Mouse (Mus musculus): ENCODE data around the gene Arhgef11. TPM values are rescaled to one million over a fixed set of nuclear protein-coding genes. Genes with fewer than 3 reads are reported as not detected.
"Not testable (repeated sequence)": the region's sequence is repeated elsewhere in the genome, so short reads cannot be mapped to it uniquely, and the experiment has no call there.

The Arhgef11 gene
- 10 to 100 TPM; 54.1 to 55.0 TPM for total RNA-seq (2021)

DNA sequence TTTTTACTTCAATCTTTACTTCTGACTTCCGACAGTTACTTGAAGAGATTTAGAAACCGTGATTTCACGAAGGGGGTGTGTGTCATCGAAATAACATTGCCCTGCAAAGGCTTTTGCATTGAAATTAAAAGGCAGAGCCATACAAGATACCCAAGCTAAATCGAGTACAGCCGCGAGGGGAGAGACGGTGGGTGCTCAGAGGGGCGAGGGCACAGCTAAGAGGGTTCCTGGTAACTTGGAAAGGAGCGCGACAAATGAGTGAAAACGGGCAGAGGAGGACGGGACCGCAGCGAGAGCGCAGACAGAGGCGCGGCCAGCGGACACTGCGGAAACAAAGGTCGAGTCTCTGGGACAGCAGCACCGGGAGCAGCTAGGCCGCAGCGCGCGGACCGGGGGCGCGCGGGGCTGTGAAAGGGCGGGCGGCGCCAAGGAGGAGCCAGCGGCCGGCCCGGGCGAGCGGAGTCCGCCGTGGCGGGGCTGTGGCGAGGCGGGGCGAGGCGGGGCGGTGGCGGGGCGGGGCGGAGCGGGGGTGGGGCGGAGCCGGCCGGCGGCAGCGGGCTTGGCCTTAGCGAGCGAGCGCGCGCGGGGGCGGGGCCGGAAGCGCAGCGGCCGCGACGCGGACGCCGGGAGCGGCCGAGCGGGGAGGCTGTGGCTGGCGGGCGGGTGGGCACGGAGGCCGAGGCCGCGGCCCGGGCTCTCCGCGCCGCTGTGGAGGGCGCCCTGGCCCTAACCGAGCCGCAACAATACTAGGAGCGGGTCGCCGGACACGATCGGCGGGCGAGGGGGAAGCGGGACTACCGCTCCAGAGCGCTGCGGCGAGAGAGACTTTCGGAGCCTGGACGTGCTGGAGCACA is at the start of gene Arhgef11:
Gene Arhgef11 (plus strand): TSS at position 603 of the 854 bp plus-strand sequence.
- intact Hi-C loops (cut with DNase I), result loop anchor here (1.0 to 10.0 kb wide), 3 partner anchors 50 to 1392 kb away; partner anchors contain the start of genes Etv3 and Lrba
- peak; percentile 73 to 82 for DNase-seq (ENCODE audit: low spot score in 2 of 2)

DNA sequence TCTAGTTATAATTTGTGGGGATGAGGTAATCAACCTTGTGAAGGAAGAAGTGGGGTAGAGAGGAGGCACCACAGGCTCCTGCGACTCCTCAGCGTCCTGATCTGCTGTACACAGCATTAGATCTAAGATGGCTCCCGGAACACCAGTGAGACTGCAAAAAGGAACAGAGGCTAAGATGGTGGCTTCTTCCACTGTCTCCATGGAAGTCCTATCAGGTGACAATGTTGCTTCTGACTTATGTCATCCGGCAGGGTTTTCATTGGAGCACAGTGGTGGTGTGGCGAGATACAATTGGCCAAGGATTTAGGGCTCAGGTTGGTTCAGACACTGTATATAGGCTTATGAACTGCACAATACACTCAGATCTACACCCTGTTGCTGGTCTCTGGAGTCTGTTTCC is 48.7 kb upstream of the Arhgef11 start:
- intact Hi-C loops (cut with DNase I), result loop anchor here (5.0 kb wide), 1 partner anchor 49 kb away; the partner anchor contains the start of gene Arhgef11

DNA sequence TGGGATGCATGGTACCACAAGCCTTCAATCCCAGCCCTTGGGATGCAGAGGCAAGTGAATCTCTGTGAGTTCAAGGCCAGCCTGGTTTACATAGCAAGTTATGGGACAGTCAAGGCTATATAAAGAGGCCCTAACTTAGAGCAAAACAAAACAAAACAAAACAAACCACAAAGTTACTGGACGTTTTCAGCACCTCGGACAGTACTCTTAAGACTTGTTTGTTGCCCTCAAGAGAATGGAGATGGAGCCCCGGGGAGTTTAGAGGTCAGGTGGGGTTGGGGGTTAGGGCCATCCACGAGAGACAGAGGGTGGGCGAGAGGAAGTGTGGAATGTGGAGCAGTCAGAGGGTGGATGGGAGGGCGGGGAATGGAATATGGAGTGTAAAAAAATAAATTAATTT is 41.6 kb upstream of the Arhgef11 start:
- intact Hi-C loops (cut with DNase I), result no loop called here

More for the DNA sequence above, 48.7 kb upstream of the Arhgef11 start:
- no peak for DNase-seq (ENCODE audit: low spot score in 2 of 2)

DNA sequence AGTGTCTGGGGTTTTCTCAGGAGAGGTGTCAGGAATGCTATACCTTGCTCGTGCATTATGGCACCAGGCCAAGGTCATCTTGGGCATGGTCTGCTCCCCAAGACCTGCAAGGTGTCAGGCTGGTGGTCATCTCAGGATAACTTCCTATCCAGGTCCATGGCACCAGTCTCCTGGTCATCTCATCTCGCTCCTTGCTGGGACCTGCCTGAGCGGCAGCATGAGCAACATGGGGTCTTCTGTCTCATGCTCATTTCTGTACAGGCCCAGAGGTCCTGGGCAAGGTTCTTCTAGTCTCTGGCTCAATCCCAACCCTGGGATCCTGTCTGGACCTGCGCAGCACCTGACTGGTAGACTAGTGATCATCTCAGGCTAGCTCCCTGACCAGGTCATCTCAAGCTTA is 35.1 kb upstream of the Arhgef11 start:
- intact Hi-C loops (cut with DNase I), result no loop called here

More for the DNA sequence above, 41.6 kb upstream of the Arhgef11 start:
- DNase-seq (ENCODE audit: low spot score in 2 of 2), result no peak

DNA sequence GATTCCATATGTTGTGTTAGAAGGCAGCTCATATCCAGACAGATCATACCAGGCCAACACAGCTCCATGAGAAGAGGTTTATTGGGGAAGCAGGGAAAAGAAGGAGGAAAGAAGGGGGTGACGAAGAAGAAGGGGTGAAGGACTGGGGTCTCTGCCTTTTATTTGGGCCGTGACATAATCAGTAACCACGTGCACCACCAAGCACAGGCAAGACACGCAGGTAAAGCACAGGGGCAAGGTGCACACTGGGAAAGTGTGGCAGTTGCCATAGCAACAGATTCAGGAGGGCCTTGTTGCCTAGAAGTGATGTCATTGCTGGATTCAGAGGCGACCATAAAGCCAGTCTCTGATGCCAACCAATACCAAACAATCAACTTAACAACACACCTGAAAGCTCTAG is 23.6 kb upstream of the Arhgef11 start:
- DNase-seq (ENCODE audit: low spot score in 2 of 2), result no peak
- intact Hi-C loops (cut with DNase I), result no loop called here

More for the DNA sequence above, 35.1 kb upstream of the Arhgef11 start:
- no peak for DNase-seq (ENCODE audit: low spot score in 2 of 2)

DNA sequence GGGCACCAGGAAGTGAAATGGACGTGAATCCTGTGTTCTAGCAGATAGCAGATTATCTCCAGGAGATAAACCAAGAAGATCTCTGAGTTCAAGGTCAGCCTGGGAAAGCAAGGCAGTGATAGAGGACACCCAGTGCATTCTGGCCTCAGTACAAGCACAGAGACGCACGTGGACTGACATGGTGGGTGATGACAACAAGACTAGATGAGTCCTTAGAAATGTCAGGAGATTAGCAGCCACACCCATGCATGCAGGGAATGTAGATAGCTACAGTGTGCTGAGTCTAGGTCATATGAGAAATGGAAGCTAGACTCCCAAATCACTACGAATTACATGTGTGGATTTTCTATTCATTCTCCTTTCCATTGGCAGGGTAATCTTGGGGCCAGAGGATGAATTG is 22.0 kb upstream of the Arhgef11 start:
- DNase-seq (ENCODE audit: low spot score in 2 of 2); intact Hi-C loops (cut with DNase I): not testable (repeated sequence)

DNA sequence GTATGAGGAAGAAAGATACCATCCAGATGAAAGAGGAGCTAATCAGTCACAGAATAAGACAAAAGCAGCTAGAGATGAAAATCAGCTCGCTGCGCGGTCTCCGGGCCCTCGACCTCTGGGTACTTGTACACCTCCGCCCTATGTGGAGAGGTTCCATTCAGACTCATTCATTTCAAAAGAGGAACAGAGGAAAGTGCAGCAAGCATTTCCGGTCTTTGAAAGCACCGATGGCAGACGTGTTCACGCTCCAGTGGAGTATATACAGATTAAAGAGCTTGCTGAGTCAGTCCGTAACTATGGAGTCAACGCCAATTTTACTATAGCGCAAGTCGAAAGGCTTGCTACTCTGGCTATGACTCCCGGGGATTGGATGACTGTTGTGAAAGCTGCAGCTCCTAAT is 16.3 kb upstream of the Arhgef11 start:
- DNase-seq (ENCODE audit: low spot score in 2 of 2); intact Hi-C loops (cut with DNase I): not testable (repeated sequence)

DNA sequence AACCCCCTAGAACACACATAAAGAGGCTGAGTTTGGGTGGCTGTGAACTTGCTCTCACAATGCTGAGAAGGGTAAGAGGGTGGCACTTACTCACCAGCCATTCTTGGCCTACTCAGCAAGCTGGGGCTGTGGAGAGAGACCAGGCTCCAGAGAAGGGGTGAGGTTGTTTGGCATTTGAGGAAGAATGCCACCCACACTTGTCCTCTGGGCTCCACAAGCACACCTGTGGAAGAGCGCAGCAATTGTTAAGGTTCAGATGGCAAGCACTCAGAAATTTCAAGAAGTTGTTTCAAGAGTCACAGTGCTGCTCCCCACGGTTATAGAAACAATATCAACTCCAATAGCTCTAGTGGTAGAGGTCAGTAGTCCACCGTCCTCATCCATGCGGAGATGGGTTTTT is 1.0 kb upstream of the Arhgef11 start:
- no peak for DNase-seq (ENCODE audit: low spot score in 2 of 2)
- intact Hi-C loops (cut with DNase I), result loop anchor here (5.0 to 10.0 kb wide), 2 partner anchors 49 to 1392 kb away; partner anchors contain the start of gene Lrba

DNA sequence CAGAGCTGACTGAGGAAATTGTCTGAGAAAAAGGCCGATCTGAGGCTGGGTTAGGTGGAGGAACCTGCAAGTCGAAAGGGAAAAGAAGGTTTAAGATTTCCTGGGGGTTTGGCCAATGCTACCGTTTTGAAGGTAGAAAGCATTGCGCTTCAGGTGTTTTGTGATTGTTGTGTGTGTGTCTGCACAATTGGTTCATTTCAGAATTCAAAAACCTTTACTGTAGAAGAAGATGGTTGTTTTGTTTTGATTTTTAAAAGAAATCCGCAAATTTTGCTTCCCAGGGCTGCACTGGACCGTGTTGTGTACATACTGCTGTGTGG is 412 bp downstream of the Arhgef11 start:
- no peak for DNase-seq (ENCODE audit: low spot score in 2 of 2)
- intact Hi-C loops (cut with DNase I), result loop anchor here (1.0 to 10.0 kb wide), 3 partner anchors 50 to 1393 kb away; partner anchors contain the start of genes Etv3 and Lrba

DNA sequence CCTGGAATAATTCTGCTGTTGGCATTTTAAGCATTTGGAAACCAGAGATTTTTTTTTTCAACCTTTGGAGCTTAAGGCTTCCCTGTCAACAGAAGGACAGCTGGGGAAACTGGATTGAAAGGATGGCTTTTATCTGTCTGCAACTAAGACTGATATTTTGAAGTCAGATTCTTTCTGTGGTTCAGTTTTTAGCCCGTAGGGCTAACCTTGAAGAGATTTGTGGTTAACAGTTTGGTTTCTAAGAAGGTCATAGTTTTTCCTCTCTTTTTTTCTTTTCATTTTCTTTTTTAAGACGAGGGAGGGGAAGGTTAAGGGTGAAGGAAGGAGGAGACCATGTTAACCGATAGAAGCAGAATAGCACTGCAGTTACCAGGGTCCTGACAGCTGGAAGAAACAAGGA is 881 bp downstream of the Arhgef11 start:
- no peak for DNase-seq (ENCODE audit: low spot score in 2 of 2)
- intact Hi-C loops (cut with DNase I), result loop anchor here (5.0 to 10.0 kb wide), 2 partner anchors 51 to 1393 kb away; partner anchors contain the start of gene Lrba

DNA sequence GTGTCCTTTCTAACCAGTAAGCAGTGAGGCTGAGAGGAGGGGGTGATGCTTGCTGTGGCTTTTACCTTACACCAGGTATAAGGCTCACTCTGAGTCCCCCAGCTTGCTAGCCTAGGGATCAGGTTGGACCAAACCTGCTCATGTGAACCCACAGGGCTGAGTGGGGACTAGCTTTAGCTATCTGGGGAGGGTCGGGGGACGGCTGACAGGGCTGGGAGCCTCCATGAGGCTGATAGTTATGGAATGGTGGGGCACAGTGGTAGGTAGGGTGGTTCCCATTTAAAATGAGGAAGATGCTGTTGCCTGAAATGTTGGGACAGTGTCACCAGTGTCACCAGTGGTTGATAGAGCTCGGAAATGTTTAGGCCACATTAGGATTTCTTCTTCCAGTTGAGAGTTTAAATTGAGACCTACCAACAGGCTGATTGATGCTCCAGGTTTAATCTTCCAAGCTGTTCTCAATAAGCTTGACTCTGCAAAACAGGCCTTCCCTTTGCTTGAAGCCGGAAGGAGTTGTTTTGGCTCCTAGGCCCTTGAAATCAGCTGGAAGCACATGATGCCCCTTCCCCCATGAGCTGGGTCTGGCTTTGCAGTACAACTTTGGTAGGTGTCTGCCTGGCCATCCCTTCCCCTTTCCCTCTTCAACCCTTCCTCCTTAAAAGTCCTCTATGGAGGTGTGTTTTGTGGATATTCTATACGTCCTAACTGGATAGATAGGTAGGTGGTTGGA is 1.8 kb downstream of the Arhgef11 start:
- intact Hi-C loops (cut with DNase I), result loop anchor here (5.0 to 10.0 kb wide), 2 partner anchors 52 to 1394 kb away; partner anchors contain the start of gene Lrba
- DNase-seq (ENCODE audit: low spot score in 2 of 2), result peak in 1 of 2 experiments; percentile 15

DNA sequence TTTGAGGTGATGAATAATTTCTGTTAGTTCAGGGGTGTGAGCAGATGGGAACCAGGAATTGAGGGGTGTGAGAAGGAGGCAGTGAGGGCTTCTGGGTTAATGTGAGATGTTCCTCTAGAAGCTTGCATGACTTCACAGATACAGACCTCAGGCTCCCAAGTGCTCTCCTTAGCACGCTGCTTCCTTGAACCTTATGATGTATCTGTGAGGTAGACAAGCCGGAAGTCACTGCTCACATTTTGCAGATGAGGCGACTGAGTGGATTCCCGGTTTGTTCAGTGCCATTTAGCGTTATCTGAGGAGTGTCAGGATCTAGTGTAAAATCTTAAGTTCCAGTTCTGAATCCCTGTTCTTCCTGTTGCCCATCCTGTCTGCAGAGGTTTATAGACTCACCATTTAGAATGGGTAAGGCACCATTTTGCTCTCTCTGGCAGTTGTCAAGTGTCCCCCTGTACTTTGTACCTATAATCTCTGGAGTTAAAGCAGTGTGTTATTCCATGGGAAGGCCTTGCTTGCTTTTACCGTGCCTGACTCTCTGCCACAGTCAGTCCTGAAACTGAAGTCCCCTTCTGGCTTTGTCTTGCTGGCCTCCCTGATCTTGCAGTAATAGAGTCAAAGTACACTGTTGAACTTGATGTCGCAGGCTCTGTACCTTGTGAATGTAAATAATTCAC is 3.0 kb downstream of the Arhgef11 start:
- intact Hi-C loops (cut with DNase I), result no loop called here
- peak in 1 of 2 experiments; percentile 12 for DNase-seq (ENCODE audit: low spot score in 2 of 2)

DNA sequence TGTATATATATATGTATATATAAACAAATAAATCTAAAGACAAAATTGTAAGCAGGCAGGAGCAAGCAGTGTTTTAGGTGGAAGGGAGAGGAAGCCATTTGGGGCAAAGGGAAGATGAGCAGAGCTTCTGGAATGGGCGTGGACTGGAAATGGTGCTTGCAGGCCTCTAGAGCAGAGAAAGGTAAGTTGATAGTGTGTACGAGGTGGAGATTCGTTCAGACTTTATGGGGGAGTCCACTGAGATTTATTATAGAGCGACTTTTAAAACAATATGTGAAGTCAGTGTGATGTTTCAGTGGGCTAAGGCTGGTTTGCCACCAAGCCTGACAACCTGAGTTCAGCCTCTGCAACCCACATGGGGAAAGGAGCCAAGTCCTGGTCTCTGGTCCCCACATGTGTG is 7.5 kb downstream of the Arhgef11 start:
- intact Hi-C loops (cut with DNase I), result no loop called here
- DNase-seq (ENCODE audit: low spot score in 2 of 2), result no peak

DNA sequence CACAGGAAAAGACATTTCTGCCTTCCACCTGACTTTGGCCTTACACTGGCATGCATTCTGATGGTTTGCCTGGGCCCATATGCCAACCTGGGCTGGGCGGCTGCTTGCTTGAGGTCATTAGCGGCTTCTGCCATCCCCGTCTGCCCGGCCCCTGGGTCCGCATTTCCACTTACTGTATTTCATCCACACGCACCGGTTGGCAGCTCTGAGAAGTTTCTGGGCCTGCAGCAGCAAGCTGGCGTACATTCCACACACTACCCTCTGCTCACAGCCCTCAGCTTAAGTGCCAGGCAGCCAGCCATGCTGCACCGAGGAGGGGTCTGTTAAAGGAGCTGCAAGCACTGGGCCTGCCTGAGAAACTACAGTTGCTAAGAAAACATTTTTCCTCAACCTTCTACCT is 13.5 kb downstream of the Arhgef11 start:
- no peak for DNase-seq (ENCODE audit: low spot score in 2 of 2)
- intact Hi-C loops (cut with DNase I), result no loop called here

DNA sequence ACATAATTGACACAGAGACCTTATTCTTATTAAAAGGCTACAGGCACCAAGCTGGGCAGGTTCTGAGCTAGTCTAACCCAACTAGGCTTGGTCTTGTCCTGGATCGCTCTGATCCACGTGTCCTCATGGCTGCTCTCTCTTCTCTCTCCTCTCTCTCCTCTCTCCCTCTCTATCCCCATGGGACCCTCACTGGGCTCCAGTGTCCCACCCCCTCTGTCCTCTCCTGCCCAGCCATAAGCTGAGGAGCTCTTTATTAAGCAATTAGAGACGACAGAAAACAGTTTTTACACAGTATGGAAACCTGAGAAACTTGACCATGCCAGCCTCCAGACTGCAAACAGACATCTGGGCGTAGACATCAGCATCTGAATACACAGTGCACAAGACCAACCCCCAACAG is 14.0 kb downstream of the Arhgef11 start:
- DNase-seq (ENCODE audit: low spot score in 2 of 2), result no peak
- intact Hi-C loops (cut with DNase I), result no loop called here

DNA sequence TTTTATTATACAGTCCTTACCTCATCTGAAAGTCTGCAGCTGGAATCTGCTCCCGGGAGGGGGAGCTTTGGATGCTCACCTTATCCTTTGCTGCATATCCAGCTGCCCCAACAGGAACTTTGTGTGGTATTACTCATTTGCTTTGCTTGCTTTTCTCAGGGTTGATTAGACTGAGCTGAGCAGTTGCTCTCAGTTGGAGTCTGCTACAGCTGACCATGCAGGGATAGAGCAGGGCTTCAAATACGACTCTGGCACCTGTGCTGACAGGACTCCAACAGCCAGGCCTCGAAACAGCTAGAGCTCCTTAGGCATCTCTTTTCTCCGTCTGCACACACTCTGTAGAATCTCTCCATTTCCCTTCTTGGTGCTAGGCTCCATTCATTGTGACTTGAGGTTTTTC is 18.2 kb downstream of the Arhgef11 start:
- DNase-seq (ENCODE audit: low spot score in 2 of 2), result no peak
- intact Hi-C loops (cut with DNase I), result no loop called here

DNA sequence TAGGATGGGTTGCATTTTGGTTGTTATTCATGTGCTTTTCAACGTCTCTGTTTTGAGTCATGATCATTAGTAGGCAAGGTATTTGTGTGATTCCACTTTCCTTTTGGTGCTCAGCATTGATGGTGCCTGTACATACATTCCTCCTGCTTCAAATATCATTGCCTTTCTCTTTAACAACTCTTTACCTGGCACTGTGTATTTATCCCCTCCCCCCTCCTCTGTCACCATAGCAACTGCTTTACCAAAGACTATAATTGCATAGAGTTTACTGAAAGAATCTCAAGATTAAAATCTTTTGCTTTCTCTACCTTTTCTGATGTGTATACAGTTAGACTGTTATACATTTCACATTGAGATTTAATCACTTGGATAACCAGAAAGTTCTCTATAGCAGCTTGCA is 26.1 kb downstream of the Arhgef11 start:
- peak in 1 of 2 experiments; percentile 18 for DNase-seq (ENCODE audit: low spot score in 2 of 2)
- intact Hi-C loops (cut with DNase I), result no loop called here

DNA sequence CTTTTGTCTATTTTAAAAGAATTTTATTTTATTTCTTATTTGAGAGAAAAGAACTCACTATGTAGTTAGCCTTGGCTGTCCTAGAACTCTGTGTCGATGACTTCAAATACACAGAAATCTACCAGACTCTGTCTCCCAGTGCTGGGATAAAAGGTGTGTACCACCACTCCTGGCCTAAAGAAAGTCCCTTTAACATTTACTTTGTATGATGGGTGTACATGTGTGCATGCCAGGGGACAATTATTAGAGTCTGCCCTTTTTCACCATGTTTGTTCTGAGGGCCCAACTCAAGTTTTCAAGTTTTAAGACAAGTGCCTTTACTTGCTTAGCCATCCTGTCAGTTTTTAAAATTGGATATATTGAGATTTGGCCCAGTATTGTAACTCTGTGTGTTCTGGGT is 28.8 kb downstream of the Arhgef11 start:
- intact Hi-C loops (cut with DNase I), result no loop called here
- no peak for DNase-seq (ENCODE audit: low spot score in 2 of 2)

DNA sequence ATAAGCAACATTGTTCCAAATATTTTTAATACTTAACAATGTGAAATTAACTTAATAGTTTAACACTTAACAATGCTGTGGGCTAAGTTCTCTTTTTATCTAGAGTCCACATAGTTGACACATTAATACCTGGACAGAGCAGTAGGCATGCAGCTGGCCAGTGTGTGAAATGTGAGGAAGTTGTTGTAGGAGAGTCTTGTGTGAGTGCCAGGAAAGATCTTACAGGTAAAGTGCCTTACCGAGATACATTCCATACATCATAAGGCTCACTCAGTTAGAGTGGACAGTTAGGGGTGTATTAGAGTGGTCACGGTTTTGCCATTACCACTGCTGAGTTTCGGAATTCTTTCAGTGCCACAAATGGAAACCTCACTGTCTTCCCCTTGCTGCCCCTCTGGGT is 31.7 kb downstream of the Arhgef11 start:
- no peak for DNase-seq (ENCODE audit: low spot score in 2 of 2)

DNA sequence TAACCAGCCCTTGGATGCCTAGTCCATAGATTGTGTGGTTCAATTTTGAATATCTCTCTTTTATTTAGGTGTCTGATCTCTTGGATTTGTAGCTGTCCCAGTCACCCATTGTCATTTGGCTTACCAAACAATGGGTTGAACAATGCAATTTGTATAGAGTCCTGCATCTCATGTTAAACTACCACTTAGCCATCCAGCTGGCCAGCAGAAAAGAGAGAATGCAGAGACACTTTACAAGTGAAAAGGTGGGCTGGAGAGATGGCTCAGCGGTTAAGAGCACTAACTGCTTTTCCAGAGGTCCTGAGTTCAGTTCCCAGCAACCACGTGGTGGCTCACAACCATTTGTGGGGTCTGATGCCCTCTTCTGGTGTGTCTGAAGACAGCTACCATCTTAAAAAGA is 41.0 kb downstream of the Arhgef11 start:
- DNase-seq (ENCODE audit: low spot score in 2 of 2), result no peak
- intact Hi-C loops (cut with DNase I), result no loop called here

More for the DNA sequence above, 31.7 kb downstream of the Arhgef11 start:
- intact Hi-C loops (cut with DNase I), result no loop called here
